ENCODE assay signal across 19 mouse cellular contexts in genomic region chr10:118564041-118564440, GRCm38 (mm10).
DNase-seq lines count a peak whose midpoint lies in the region; ATAC-seq lines count a peak whose summit lies in the region.
"Had no signal": no experiment of that assay in that cellular context is flagged by ENCODE, and none has a peak within 500 bp of the region (broad histone marks: within the 10 kb centered on the region; RNA-seq: fewer than 3 reads in every experiment).

No protein-coding gene starts in this region.

- H3K9ac ChIP-seq in limb, embryonic 13.5 days, result no peak overlapping the region
- H3K9ac ChIP-seq: heart, embryonic 13.5 days; midbrain, embryonic 12.5 days had no signal

- H3K4me1 ChIP-seq in heart, embryonic 10.5 days, result peaks cover 6% of the 10 kb centered on the region
- H3K4me1 ChIP-seq in embryonic facial prominence, embryonic 10.5 days, result peaks cover 8% of the 10 kb centered on the region
- peaks cover 24% of the 10 kb centered on the region for H3K4me1 ChIP-seq in limb, embryonic 13.5 days
- H3K4me1 ChIP-seq: midbrain, embryonic 12.5 days had no signal

- H3K4me2 ChIP-seq in limb, embryonic 13.5 days (replicated peaks), result peak overlapping the region; percentile 45
- H3K4me2 ChIP-seq: heart, embryonic 13.5 days; midbrain, embryonic 12.5 days had no signal

- 77% methylated on average over 8 of the region's 8 CpGs for WGBS in heart, embryonic 10.5 days
- 60% methylated on average over 8 of the region's 8 CpGs for WGBS in embryonic facial prominence, embryonic 10.5 days
- WGBS in limb, embryonic 13.5 days, result 28% methylated on average over 8 of the region's 8 CpGs

- no peak overlapping the region for H3K27ac ChIP-seq in heart, embryonic 10.5 days
- peak overlapping the region; percentile 35; the same call in 1 of the 2 replicates for H3K27ac ChIP-seq in embryonic facial prominence, embryonic 10.5 days (replicated peaks)
- no peak overlapping the region for H3K27ac ChIP-seq in limb, embryonic 13.5 days
- H3K27ac ChIP-seq: heart, embryonic 13.5 days; midbrain, embryonic 12.5 days had no signal

- H3K36me3 ChIP-seq in heart, embryonic 10.5 days, result no peaks in the 10 kb centered on the region
- H3K36me3 ChIP-seq in embryonic facial prominence, embryonic 10.5 days (replicated peaks), result no peaks in the 10 kb centered on the region
- H3K36me3 ChIP-seq in limb, embryonic 13.5 days, result no peaks in the 10 kb centered on the region
- H3K36me3 ChIP-seq: heart, embryonic 13.5 days; midbrain, embryonic 12.5 days had no signal

- peak; percentile 15; the same call in 1 of the 2 replicates for ATAC-seq in limb, embryonic 13.5 days (ENCODE audit: low FRiP score, low read depth)
- ATAC-seq: CD4-positive, CD25-positive, alpha-beta regulatory T cell, adult 4 months had no signal

- H3K9me3 ChIP-seq in heart, embryonic 10.5 days, result no peaks in the 10 kb centered on the region
- no peaks in the 10 kb centered on the region for H3K9me3 ChIP-seq in embryonic facial prominence, embryonic 10.5 days
- H3K9me3 ChIP-seq in limb, embryonic 13.5 days, result no peaks in the 10 kb centered on the region
- H3K9me3 ChIP-seq: heart, embryonic 13.5 days; midbrain, embryonic 12.5 days had no signal

- no peaks in the 10 kb centered on the region for H3K27me3 ChIP-seq in heart, embryonic 10.5 days (ENCODE audit: insufficient read depth, poor library complexity, severe bottlenecking)
- no peaks in the 10 kb centered on the region for H3K27me3 ChIP-seq in embryonic facial prominence, embryonic 10.5 days (replicated peaks; ENCODE audit: low read depth, poor library complexity, severe bottlenecking)
- H3K27me3 ChIP-seq in limb, embryonic 13.5 days, result no peaks in the 10 kb centered on the region
- H3K27me3 ChIP-seq: heart, embryonic 13.5 days; midbrain, embryonic 12.5 days had no signal

- DNase-seq in heart, adult 11 months, result peak; percentile 84
- no peak for DNase-seq in heart, embryonic 10.5 days (ENCODE audit: low spot score)
- peak; percentile 13 for DNase-seq in cerebellum, adult 9-10 months
- peak; percentile 23 for DNase-seq in embryonic facial prominence, embryonic 10.5 days (ENCODE audit: low spot score)
- no peak for DNase-seq in right cerebral cortex, postnatal 10 days (ENCODE audit: low spot score in 2 of 2)
- DNase-seq in thymus, postnatal 4 days, result no peak
- DNase-seq: adrenal gland, postnatal 14 days; gastrocnemius, postnatal 25 days; heart, postnatal 4 days; kidney, adult 8-10 months; kidney, postnatal 36 days; liver; lung, postnatal 36 days; thymus, adult 2 months had no signal

- H3K4me3 ChIP-seq in heart, embryonic 10.5 days, result no peak overlapping the region
- no peak overlapping the region for H3K4me3 ChIP-seq in embryonic facial prominence, embryonic 10.5 days
- no peak overlapping the region for H3K4me3 ChIP-seq in limb, embryonic 13.5 days
- H3K4me3 ChIP-seq: heart, embryonic 13.5 days; midbrain, embryonic 12.5 days; myocyte had no signal

Comparison
In these comparisons a context has a peak if more than half of its experiments do, and no peak if none do; other contexts are left out.
1. DNase-seq: peak in heart, adult 11 months (single experiment), cerebellum, adult 9-10 months (single experiment) and embryonic facial prominence, embryonic 10.5 days (single experiment); none in heart, embryonic 10.5 days (single experiment), right cerebral cortex, postnatal 10 days (0 of 2) and thymus, postnatal 4 days (single experiment).